Mouse (Mus musculus) heart, adult 8-10 months (tissue): ENCODE measurements around the gene Ccdc87. TPM values are rescaled to one million over a fixed set of nuclear protein-coding genes. Genes with fewer than 3 reads are reported as not detected.
"Not testable (repeated sequence)": the region's sequence is repeated elsewhere in the genome, so short reads cannot be mapped to it uniquely, and the experiment has no call there.

Experiments
- DNase-seq: peaks from one replicate; pipeline ENCODE4 v3.0.0; 2022; ENCODE audit warnings: low spot score
- total RNA-seq, 4 experiments: library from RNA; stranded (reverse); gene quantifications; 2 replicates each; pipeline ENCODE4 v1.2.4; 2022

Gene Ccdc87
- under 1 TPM in 2 of 4 experiments, not detected in 2; 0.09 to 0.14 TPM for total RNA-seq

DNA sequence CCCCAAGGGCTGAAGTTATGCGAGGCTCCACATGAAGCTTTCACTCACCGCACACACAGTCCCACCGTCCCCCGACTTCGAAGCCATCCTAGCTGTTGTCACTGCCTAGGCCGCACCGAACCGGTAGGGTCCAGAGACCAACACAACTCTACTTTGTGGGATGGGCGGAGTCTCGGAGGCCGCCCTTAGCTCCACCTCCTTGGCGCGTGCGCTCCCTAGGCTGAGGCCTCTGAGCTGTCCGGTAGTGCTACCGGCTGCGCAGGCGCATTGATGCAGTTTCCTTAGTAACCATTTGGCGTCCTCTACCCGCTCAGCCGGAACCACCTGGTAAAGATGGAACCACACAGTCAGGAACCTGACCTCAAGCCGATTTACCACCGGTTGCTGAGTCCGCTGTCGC lies at the start of gene Ccdc87, which contains the start of gene Ccs:
TSS of gene Ccdc87 (plus strand) at position 218 of the 400 bp plus-strand sequence.
TSS of gene Ccs (minus strand) at position 184 of the 400 bp plus-strand sequence.
- DNase-seq, result peak; percentile 97

- no peak for DNase-seq
These were observed 45.8 kb upstream of the Ccdc87 start for GRCm38 (mm10) chr19:4793281-4793830.

- DNase-seq, result peak; percentile 100
These were observed 45.2 kb upstream of the Ccdc87 start, which contains the start of gene Rbm4 for GRCm38 (mm10) chr19:4793831-4794422. Rbm4 (minus strand) TSS chr19:4793901.

DNA sequence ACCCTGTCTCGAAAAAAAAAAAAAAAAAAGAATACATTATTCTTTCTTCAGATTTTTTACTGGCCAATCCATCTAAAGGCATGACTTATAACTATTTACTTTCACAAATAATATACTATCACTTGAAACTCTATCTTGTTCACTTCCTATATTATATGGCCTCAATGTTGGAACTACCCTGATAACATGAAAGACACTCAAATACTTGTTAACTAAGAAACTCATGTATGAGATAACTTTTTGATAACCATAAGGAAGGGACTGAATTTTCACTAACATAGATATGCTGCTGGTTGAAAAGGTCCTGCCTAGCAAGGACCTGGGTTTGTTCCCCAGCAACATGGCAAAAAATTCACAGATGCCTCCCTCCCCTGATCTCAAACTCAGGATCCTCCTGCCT lies 43.2 kb upstream of the Ccdc87 start:
- no peak for DNase-seq

DNA sequence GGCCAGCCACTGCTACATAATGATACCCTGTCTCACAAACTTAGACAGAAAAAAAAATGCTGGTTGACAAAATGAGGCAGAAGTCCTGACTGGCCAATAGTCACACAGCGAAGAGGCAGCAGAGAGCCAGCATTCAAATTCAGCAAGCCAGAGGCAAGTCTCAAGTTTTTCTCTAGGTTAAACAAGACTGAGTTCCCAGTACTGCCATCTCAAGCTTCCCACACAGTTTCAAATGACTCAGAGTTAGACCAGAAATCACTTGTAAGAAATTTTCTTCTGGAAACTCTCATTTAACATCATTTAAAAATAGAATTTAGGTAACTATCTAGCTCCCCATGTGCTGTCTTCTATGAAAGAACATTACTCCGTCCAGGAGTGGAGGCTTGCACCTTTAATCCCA lies 41.3 kb upstream of the Ccdc87 start:
- DNase-seq, result no peak

- no peak for DNase-seq
These were observed 40.1 kb upstream of the Ccdc87 start for GRCm38 (mm10) chr19:4799083-4799482.

- DNase-seq, result no peak
These were observed 36.5 kb upstream of the Ccdc87 start for GRCm38 (mm10) chr19:4802691-4803091.

GRCm38 (mm10) chr19:4803283-4803682 lies 35.9 kb upstream of the Ccdc87 start:
- DNase-seq, result no peak

DNA sequence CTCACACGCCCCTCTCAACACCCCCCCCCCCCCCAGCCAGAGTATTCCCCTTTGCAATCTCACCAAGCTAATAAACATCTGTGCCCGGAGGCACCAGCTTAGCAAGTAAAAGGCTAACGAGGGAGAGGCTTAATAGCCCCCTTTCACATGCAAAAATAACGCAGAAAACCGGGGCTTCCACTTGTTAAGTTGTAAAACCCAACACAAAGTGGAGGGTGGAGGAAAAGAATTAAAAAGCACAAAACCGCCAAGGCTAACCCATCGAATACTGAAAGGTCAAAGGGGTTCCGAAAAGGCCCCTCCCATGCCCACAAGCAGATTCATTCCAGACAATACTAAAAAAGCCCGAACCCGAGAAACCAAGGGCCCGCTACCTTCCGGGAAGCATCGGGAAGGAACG lies 28.9 kb upstream of the Ccdc87 start:
- DNase-seq, result no peak

- DNase-seq, result peak; percentile 20
These were observed 28.5 kb upstream of the Ccdc87 start for GRCm38 (mm10) chr19:4810746-4811062.

DNA sequence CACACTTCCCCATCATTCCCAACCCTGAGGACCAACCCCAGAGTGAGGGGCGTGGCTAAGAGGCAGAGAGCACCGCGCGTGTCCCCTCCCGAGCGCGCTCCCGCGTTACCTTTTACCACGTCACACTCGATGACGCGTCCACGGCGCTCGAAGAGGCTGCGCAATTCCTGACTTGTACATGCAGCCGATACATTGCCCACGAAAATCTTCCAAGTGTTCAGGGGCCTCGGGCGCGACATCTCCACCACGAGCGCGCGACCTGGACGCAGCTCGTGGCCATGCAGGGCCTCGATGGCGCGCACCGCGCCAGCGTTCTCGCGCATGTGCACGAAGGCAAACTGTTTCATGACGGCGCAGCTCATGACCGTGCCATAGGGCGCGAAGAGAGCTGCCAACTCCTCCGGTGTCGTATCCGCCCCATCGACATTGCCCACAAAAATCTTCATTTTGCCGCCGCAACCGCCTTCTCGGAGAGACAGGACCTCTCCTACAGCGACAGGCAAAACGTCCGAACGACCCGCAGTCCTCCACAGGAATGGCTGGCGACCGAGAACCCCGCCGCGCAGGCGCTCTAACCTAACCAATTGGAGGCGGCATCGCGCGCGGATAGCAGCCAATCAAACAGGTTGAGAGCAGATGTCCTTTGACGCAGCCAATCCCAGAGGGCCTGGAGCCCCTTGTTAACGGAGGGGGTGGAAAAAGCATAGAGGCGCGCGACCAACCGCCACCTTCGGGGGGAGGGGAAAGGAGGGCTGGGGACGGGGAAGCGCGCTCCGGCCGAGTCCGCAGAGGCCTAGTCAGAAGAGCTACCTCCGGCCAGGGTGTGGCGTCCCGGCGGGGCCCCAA lies 27.9 kb upstream of the Ccdc87 start, which contains the start of the genes Gm21992 and Rbm14:
TSS of gene Gm21992 (minus strand) at position 550 of the 846 bp plus-strand sequence.
TSS of gene Rbm14 (minus strand) at position 572 of the 846 bp plus-strand sequence.
- peak; percentile 99 for DNase-seq

- no peak for DNase-seq
These were observed 27.3 kb upstream of the Ccdc87 start for GRCm38 (mm10) chr19:4811909-4812242.

GRCm38 (mm10) chr19:4812334-4812949 lies 26.7 kb upstream of the Ccdc87 start:
- not testable (repeated sequence) for DNase-seq

DNA sequence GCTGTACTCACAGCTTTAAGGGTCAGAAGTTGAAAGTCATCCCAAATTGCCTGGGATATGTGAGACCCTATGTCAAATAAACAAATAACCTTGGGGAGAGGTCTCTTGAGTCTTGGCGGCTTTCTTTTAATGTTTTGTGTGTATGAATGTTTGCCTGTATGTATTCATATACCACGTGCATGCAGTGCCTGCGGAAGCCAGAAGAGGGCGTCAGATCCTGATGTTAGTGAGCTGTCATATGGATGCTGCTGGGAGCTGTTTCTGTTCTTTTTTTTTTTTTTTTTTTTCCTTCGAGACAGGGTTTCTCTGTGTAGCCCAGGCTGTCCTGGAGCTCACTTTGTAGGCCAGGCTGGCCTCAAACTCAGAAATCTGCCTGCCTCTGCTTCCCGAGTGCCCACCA lies 26.2 kb upstream of the Ccdc87 start:
- no peak for DNase-seq

GRCm38 (mm10) chr19:4817182-4817835 lies 21.9 kb upstream of the Ccdc87 start:
- DNase-seq, result no peak

DNA sequence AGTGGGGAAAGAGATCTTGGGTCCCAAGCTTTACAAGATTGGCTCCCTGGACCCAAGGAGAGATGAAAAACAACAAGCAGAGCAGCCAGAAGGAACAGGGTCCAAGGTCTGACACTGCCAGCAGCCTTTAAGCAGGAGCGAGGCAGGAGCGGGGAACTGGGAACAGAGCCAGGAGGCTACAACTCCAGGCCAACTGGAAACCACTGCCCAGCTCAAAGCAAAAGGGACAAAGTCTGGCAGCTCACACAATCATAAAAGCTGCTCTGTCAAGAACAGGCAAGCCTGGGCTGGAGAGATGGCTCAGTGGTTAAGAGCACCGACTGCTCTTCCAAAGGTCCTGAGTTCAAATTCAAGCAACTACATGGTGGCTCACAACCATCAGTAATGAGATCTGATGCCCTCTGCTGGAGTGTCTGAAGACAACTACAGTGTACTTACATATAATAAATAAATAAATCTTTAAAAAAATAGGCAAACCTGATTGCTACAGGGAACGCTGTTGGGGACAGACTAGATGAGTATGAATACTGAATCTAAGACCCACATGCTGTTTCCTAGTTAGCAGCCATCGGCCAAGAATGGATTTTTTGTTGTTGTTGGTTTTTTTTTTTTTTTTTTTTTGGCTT lies 18.4 kb upstream of the Ccdc87 start:
- DNase-seq, result peak; percentile 78

GRCm38 (mm10) chr19:4828444-4829114 lies 10.6 kb upstream of the Ccdc87 start:
- DNase-seq, result no peak

DNA sequence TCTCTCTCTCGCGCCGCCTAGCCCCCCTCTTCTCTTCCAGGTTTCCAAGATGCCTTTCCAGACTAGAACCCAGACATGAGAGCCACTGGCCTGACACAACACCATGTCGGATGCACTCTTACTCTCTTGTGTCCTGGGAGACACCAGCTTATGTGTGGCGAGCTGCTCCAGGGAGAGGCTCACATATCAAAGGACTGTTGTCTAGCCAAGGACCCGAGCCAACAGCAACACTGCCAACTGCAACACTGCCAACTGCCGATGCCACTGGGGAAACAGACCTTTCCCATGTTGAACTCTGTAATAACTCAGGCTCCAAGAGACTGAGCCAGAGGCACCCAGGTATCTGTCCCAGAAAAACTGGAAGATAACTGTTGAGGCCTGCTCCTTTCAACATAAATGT lies 10.0 kb upstream of the Ccdc87 start:
- peak; percentile 69 for DNase-seq

DNA sequence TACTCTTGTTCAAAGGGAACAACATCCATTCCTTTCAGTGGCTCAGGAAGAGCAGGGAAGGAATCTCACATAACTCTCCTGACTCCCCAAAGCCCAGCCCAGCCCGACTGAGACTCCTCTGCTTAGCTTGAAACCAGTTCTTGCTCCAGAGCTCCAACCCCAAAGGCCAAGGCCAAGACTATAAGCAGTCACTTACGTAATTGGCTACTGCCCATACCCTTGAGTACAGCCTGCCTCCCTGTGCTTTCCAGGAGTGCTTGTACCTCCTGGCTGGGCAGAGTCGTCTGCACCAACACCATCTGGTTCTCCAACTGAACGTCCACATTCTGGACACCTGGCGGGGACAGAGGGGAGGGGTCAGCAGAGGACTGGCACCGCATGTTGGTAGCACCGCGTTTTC lies 5.2 kb upstream of the Ccdc87 start:
- no peak for DNase-seq

DNA sequence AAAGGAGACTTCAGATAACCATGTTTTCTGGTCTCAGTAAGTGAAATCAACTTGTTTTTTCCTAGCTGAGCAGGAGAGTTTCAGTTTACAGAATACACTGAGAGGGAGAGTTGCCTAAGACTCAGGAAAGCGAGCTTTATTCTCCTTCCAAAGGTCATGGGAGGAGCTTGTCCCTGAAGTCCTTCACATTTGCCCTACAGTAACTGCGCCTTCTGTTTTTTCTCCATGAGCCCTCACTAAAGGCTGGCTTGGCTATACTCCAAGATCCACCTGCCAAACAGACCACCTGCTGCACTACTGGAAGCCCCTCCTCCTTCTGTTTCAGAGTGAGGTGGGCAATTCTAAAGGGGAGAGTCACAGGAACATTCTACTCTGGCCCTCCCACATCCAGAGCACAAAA lies 3.1 kb upstream of the Ccdc87 start:
- DNase-seq, result no peak

GRCm38 (mm10) chr19:4837049-4837448 lies 2.1 kb upstream of the Ccdc87 start:
- DNase-seq, result no peak
